Mouse (Mus musculus) bone marrow, adult 2 months (tissue): Measurements from ENCODE around the gene Glipr2. TPM values are rescaled to one million over a fixed set of nuclear protein-coding genes. Genes with fewer than 3 reads are reported as not detected.

Experiments used
- H3K27ac ChIP-seq: fragments of 200-500 bp; 2 replicates; pipeline ENCODE4 v1.5.1; 2012; ENCODE audit warnings: low read depth, mild to moderate bottlenecking, control low read depth, inconsistent platforms, low read length; ENCODE audit not compliant: control insufficient read depth, poor library complexity, insufficient read depth
- H3K4me1 ChIP-seq: fragments of 200-500 bp; 2 replicates; pipeline ENCODE4 v1.6.1; 2011; ENCODE audit warnings: low read length; ENCODE audit not compliant: control insufficient read depth, insufficient read depth
- H3K4me3 ChIP-seq: fragments of 200-500 bp; replicated peaks from 2 replicates; pipeline ENCODE3; 2011; ENCODE audit warnings: mild to moderate bottlenecking, low read depth, low read length, control low read depth; ENCODE audit not compliant: control insufficient read depth
- CTCF ChIP-seq: fragments of 200-500 bp; IDR thresholded peaks from 2 replicates; pipeline ENCODE4 v1.5.1; 2011; ENCODE audit warnings: low read length, control low read depth; ENCODE audit not compliant: control insufficient read depth, insufficient read depth
- POLR2A ChIP-seq: fragments of 200-500 bp; IDR thresholded peaks from 2 replicates; pipeline ENCODE4 v1.6.1; 2011; ENCODE audit warnings: low read depth, mild to moderate bottlenecking, control low read depth, low read length, borderline replicate concordance; ENCODE audit not compliant: control insufficient read depth
- WGBS: fragments of 180-500 bp; shearing (Covaris S2); methylation state at CpG from one replicate; pipeline ENCODE4 v1.1.7; 2018; 5-methylcytosine and 5-hydroxymethylcytosine counted together
- polyA plus RNA-seq: library from polyadenylated mRNA; stranded (reverse); fragments of >200 nt; gene quantifications from 2 replicates; pipeline ENCODE4 v1.2.4, GENCODE M21; 2011; ENCODE audit warnings: low replicate concordance; ENCODE audit not compliant: missing spikeins, insufficient read depth, insufficient read length

Glipr2 gene
- polyA plus RNA-seq, 1 experiment: 49.7 TPM

- H3K27ac ChIP-seq: peak overlapping the region; percentile 22; the same call in 1 of the 2 replicates
- under 1% methylated on average over 24 of the region's 24 CpGs for whole genome bisulfite sequencing
- peak overlapping the region; percentile 33 for H3K4me3 ChIP-seq
- TF ChIP-seq POLR2A (no peak), CTCF (peak; percentile 93)
- H3K4me1 ChIP-seq: peaks cover 1% of the 10 kb centered on the region; the same call in 1 of the 2 replicates
Measured at GRCm38 (mm10) chr4:43982053-43982732, 25.0 kb downstream of the Glipr2 start.

GRCm38 (mm10) chr4:43983181-43983580, 26.0 kb downstream of the Glipr2 start, which contains the start of gene Ccin:
TSS of gene Ccin (plus strand) at chr4:43983483.
- H3K4me3 ChIP-seq: no peak within 1 kb of the TSS
- peak within 1 kb of the TSS; percentile 22; the same call in 1 of the 2 replicates for H3K27ac ChIP-seq
- WGBS: 88% methylated on average over 11 of the region's 11 CpGs
- H3K4me1 ChIP-seq: peaks cover 1% of the 10 kb centered on the region; the same call in 1 of the 2 replicates
- no peak for TF ChIP-seq CTCF

GRCm38 (mm10) chr4:43983756-43984155, 26.6 kb downstream of the Glipr2 start:
- WGBS: 91% methylated on average over 22 of the region's 22 CpGs
- H3K27ac ChIP-seq: no peak overlapping the region
- H3K4me1 ChIP-seq: peaks cover 1% of the 10 kb centered on the region; the same call in 1 of the 2 replicates
- no peak overlapping the region for H3K4me3 ChIP-seq
- TF ChIP-seq POLR2A (no peak), CTCF (no peak)

GRCm38 (mm10) chr4:43984326-43984725, 27.1 kb downstream of the Glipr2 start:
- no peak overlapping the region for H3K27ac ChIP-seq
- no peak overlapping the region for H3K4me3 ChIP-seq
- H3K4me1 ChIP-seq: peaks cover 1% of the 10 kb centered on the region; the same call in 1 of the 2 replicates
- no peak for TF ChIP-seq CTCF
- no peak for TF ChIP-seq POLR2A
- 92% methylated on average over 19 of the region's 19 CpGs for WGBS

GRCm38 (mm10) chr4:43988976-43989375, 31.8 kb downstream of the Glipr2 start:
- TF ChIP-seq POLR2A (no peak), CTCF (no peak)
- no peak overlapping the region for H3K27ac ChIP-seq
- 81% methylated on average over 3 of the region's 3 CpGs for WGBS
- no peaks in the 10 kb centered on the region; the same call in 1 of the 2 replicates for H3K4me1 ChIP-seq
- no peak overlapping the region for H3K4me3 ChIP-seq

GRCm38 (mm10) chr4:43993072-43993471, 35.9 kb downstream of the Glipr2 start:
- Histone ChIP-seq H3K27ac (no peak overlapping the region), H3K4me3 (no peak overlapping the region), H3K4me1 (no peaks in the 10 kb centered on the region; the same call in 1 of the 2 replicates)
- no peak for TF ChIP-seq CTCF
- no peak for TF ChIP-seq POLR2A
- 88% methylated on average over 11 of the region's 11 CpGs for WGBS

GRCm38 (mm10) chr4:43994342-43994741, 37.1 kb downstream of the Glipr2 start:
- WGBS: 83% methylated on average over 2 of the region's 2 CpGs
- H3K4me3 ChIP-seq: no peak overlapping the region
- no peak overlapping the region for H3K27ac ChIP-seq
- TF ChIP-seq POLR2A (no peak), CTCF (no peak)
- no peaks in the 10 kb centered on the region; the same call in 1 of the 2 replicates for H3K4me1 ChIP-seq

- H3K27ac ChIP-seq: peak overlapping the region; percentile 92; the same call in 1 of the 2 replicates
- H3K4me1 ChIP-seq: no peaks in the 10 kb centered on the region
- no peak for TF ChIP-seq POLR2A
- TF ChIP-seq CTCF: no peak
- peak overlapping the region; percentile 56 for H3K4me3 ChIP-seq
- 62% methylated on average over 6 of the region's 6 CpGs for WGBS
Measured at GRCm38 (mm10) chr4:44003622-44004021, 46.4 kb downstream of the Glipr2 start.

GRCm38 (mm10) chr4:44004126-44004525, 46.9 kb downstream of the Glipr2 start, which contains the start of gene Clta:
TSS of gene Clta (plus strand) at chr4:44004452.
- 62% methylated on average over 5 of the region's 5 CpGs for WGBS
- Histone ChIP-seq H3K4me3 (peak within 1 kb of the TSS; percentile 76), H3K27ac (peak within 1 kb of the TSS; percentile 92), H3K4me1 (no peaks in the 10 kb centered on the region)
- TF ChIP-seq POLR2A: no peak
- TF ChIP-seq CTCF: no peak
